Mouse (Mus musculus) liver, postnatal 0 days (tissue): ENCODE results near the gene Mybl2.

Experiments
- CTCF ChIP-seq: sonication (generic); IDR thresholded peaks from 2 replicates; pipeline ENCODE4 v1.5.1; 2016; ENCODE audit warnings: antibody characterized with exemption, low read depth
- EP300 ChIP-seq: IDR thresholded peaks from 2 replicates; pipeline ENCODE4 v1.6.1; 2016; ENCODE audit warnings: antibody characterized with exemption, low read depth, mild to moderate bottlenecking

DNA sequence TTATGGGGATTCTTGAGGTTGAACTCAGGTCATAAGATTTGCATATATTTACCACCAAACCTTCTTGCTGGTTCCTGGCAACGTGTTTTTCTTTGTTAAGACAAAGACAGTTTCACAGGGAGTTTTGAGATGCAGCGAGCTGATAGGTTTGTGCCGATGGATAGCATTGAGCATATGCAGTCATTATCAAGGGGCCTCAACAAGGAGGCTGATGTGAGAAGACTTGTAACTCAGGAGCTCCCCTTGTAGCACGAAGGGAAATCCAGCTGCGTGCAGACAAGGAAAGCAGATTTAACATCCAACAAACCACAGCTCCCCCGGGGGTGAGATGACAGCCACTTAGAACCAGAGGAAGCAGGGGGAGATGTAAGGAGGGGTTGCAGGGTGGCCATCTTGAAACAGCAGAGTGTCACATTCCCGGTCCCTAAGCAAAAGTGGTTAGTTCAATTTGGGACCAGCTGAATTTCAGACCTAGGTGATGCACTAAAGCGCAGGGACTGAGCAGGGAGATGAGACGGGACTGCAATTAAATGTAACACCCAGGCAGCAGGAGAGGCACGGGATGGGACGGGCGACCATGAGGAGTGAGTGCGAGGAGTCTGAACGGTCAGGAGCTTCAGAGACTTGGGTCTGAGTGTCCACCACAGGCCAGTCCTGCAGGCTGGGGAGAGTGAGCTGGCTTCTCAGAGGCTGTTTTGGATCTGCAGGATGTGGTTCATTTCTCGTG is 66.3 kb downstream of the Mybl2 start:
- TF ChIP-seq CTCF (no peak), EP300 (no peak)
